Mouse (Mus musculus): ENCODE results near the gene Slc35g1. TPM values are rescaled to one million over a fixed set of nuclear protein-coding genes. Genes with fewer than 3 reads are reported as not detected.

The Slc35g1 gene
- polyA plus RNA-seq, 1 experiment: 2.3 TPM

DNA sequence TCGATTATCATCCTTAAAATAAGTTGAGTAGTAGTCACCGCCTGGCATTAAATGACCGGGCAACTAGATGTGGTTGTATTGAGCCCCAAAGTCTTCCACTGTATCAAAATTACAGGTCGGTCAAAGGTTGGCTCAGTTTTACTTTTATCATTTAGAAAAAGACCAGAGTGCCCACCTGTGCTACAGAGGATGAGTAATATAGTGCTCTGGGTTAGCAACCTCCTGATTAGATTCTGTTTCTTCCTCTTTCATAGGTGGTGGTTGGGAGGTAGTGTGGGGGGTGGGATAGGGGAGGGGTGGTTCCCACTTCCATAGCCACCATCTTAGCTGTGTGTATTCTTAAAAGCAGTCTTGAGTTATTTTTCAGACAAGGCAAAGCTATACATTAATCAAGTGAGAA, 7.9 kb upstream of the Slc35g1 start:
- WGBS: 90% methylated on average over 4 of the region's 4 CpGs
- H3K4me1 ChIP-seq (ENCODE audit: control insufficient read depth, insufficient read depth, low read length): no peaks in the 10 kb centered on the region
- no peak for DNase-seq
- H3K4me3 ChIP-seq (replicated peaks; ENCODE audit: extremely low read depth, low read depth, low read length): no peak overlapping the region
- TF ChIP-seq CTCF (IDR thresholded peaks at IDR 0.05; ENCODE audit: insufficient read depth, low read length): no peak
- TF ChIP-seq POLR2A (IDR thresholded peaks at IDR 0.05; ENCODE audit: borderline replicate concordance, extremely low read depth, low read depth, low read length): no peak

DNA sequence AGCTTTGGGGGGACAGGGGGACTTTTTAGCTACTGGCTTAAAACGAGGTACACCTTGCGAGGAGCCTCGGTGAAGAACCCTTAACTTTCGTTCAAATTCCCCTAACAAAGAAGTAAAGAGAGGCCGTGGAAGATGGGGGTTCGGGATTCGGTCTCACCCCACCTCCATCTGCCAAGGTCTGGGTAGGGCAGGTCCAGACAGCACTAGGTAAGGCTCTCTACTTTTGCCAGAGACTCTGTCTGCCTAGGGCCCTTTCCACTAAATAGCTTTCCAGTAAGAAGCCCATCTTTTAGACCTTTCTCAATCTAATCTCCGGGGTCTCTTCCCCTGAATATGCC, 822 bp downstream of the Slc35g1 start:
- DNase-seq: no peak
- 52% methylated on average over 8 of the region's 8 CpGs for WGBS
- TF ChIP-seq POLR2A (IDR thresholded peaks at IDR 0.05; ENCODE audit: borderline replicate concordance, extremely low read depth, low read depth, low read length): no peak
- no peak for TF ChIP-seq CTCF (IDR thresholded peaks at IDR 0.05; ENCODE audit: insufficient read depth, low read length)
- Histone ChIP-seq H3K4me3 (replicated peaks; ENCODE audit: extremely low read depth, low read depth, low read length) (no peak overlapping the region), H3K4me1 (ENCODE audit: control insufficient read depth, insufficient read depth, low read length) (peaks cover 3% of the 10 kb centered on the region)

DNA sequence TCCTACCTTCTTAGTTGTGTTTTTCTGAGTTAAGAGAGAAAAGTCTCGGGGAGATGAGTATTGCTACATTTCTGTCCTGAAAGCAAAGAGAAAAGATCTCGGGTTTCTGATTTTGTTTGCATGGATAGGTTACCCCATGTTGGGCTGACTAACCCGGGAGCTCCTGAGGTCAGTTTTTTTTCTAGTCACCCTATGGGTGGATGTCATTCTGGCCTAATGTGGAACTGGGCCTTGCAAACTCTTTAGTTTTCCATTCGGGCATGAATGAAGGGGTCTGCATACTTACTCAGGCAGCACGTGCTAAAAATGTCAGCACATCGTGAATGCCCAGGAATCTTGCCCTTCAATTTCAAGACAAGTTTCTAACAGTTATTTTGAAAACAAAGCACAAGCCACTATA, 1.2 kb downstream of the Slc35g1 start:
- DNase-seq: no peak
- peaks cover 3% of the 10 kb centered on the region for H3K4me1 ChIP-seq (ENCODE audit: control insufficient read depth, insufficient read depth, low read length)
- 66% methylated on average over 6 of the region's 6 CpGs for WGBS
- H3K4me3 ChIP-seq (replicated peaks; ENCODE audit: extremely low read depth, low read depth, low read length): no peak overlapping the region
- TF ChIP-seq CTCF (IDR thresholded peaks at IDR 0.05; ENCODE audit: insufficient read depth, low read length): no peak
- no peak for TF ChIP-seq POLR2A (IDR thresholded peaks at IDR 0.05; ENCODE audit: borderline replicate concordance, extremely low read depth, low read depth, low read length)

DNA sequence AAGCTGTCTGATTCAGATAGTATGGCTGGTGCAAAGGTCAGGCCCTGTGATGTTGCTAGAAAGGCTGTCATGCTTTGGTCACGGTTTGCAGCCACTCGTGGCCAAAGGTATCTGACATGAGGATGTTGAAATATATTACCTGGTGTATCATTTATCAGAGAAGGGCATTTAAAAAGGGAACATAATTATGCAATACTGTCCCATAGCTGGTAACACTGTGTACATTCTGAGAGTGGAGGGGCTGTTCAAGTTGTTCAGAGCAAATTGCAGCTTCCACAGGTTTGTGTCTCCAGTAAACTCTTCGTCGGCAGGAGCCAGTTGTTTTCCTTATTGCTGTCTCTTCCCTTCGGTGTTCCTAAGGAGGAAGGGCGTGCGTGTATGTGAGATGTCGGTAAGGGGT, 3.2 kb downstream of the Slc35g1 start:
- H3K4me3 ChIP-seq (replicated peaks; ENCODE audit: extremely low read depth, low read depth, low read length): no peak overlapping the region
- peaks cover 3% of the 10 kb centered on the region for H3K4me1 ChIP-seq (ENCODE audit: control insufficient read depth, insufficient read depth, low read length)
- no peak for DNase-seq
- WGBS: 75% methylated on average over 8 of the region's 8 CpGs
- no peak for TF ChIP-seq CTCF (IDR thresholded peaks at IDR 0.05; ENCODE audit: insufficient read depth, low read length)
- no peak for TF ChIP-seq POLR2A (IDR thresholded peaks at IDR 0.05; ENCODE audit: borderline replicate concordance, extremely low read depth, low read depth, low read length)

DNA sequence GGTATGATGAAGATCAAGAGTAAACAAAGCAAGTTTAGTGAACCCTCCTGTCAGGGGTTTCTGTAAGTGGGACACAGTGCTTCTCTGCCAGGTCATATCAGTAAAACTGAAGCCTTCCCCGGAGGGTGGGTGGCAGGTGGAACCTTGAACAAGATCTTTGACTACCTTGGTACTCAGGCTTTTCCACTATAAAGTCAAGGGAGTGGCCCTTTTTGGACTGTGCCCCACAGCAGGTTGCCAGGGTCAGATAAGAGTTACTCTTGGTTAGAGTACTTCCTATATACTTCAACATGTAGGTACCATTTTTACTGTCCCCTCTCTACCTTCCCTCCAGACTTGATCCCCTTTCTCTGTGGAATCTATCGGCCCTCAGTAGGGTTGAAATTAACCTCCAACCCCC, 5.1 kb downstream of the Slc35g1 start:
- DNase-seq: no peak
- 56% methylated on average over 2 of the region's 2 CpGs for WGBS
- TF ChIP-seq CTCF (IDR thresholded peaks at IDR 0.05; ENCODE audit: insufficient read depth, low read length) (no peak), POLR2A (IDR thresholded peaks at IDR 0.05; ENCODE audit: borderline replicate concordance, extremely low read depth, low read depth, low read length) (no peak)

DNA sequence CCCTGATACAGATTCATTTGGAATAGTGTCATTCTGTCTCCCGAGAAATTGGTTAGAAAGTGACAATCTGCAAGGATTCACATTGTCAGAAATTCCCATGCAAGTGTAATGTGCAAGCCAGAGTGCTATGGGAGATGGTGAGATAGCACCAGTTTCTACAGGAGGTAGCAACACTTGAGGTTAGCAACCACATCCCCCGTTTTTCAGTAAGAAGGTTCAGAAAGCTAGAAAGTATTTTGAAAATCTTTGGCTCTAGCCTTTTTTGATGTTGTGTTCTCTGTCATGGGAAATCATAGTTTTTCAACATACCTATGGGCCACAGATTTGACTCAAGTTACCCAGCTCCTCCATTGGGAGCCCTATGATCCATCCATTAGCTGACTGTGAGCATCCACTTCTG, 5.6 kb downstream of the Slc35g1 start:
- Histone ChIP-seq H3K4me3 (replicated peaks; ENCODE audit: extremely low read depth, low read depth, low read length) (no peak overlapping the region), H3K4me1 (ENCODE audit: control insufficient read depth, insufficient read depth, low read length) (no peaks in the 10 kb centered on the region)
- DNase-seq: no peak
- WGBS: 83% methylated on average over 2 of the region's 2 CpGs
- no peak for TF ChIP-seq POLR2A (IDR thresholded peaks at IDR 0.05; ENCODE audit: borderline replicate concordance, extremely low read depth, low read depth, low read length)
- no peak for TF ChIP-seq CTCF (IDR thresholded peaks at IDR 0.05; ENCODE audit: insufficient read depth, low read length)

More for the DNA sequence above, 5.1 kb downstream of the Slc35g1 start:
- H3K4me3 ChIP-seq (replicated peaks; ENCODE audit: extremely low read depth, low read depth, low read length): no peak overlapping the region
- H3K4me1 ChIP-seq (ENCODE audit: control insufficient read depth, insufficient read depth, low read length): no peaks in the 10 kb centered on the region

DNA sequence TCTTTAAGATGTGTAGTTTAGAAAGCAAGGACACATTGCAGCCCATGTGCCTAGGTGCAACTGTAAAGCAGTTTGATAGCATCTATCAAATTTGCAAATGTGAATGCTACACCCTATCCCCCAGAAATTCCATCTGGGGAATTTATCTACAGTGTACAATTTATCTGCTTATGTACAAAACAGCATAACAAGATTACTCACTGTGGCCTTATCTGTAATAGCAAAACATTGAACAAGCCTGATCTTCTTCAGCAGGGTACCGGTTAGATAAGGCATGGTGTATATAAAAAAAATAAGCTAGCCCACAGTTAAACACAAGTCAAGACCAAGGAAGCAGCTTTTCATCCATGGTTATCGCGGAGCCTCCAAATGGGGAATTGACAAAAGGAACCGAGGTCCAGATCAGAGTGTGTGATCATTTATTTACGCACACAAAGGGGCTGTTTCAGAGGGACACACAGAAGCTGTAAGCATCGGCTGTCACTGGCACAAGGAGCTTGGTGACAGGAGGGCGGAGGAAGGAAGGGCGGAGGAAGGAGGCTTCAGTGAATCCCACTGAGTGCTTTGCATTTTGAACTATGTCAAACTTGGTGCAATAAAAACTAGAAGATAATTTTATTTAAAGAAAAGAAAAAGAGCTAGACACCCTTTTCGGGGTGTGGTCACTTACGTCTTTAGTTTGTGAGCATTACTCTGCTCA, 14.7 kb downstream of the Slc35g1 start:
- TF ChIP-seq POLR2A (IDR thresholded peaks at IDR 0.05; ENCODE audit: borderline replicate concordance, extremely low read depth, low read depth, low read length) (no peak), CTCF (IDR thresholded peaks at IDR 0.05; ENCODE audit: insufficient read depth, low read length) (no peak)
- 84% methylated on average over 10 of the region's 10 CpGs for WGBS
- H3K4me1 ChIP-seq (ENCODE audit: control insufficient read depth, insufficient read depth, low read length): no peaks in the 10 kb centered on the region
- H3K4me3 ChIP-seq (replicated peaks; ENCODE audit: extremely low read depth, low read depth, low read length): no peak overlapping the region
- DNase-seq: no peak

DNA sequence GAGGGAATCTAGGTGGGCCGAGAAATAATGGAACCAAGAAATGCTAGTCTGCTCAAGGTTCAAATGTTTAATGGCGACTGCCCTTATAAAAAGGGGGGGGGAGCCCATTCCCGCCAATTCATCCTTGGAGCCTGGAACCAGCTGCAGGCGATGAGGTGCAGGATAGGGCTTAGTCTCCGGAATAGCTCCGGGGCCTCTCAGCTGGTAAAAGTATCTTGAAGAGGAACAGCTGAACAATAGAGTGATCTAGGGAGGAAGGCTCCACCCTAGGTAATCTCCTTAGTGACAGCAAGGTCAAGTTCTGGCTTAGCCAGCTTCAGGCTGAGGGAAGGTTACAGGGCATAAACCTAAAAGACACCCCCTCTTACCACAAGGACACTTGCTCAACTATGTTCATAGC, 18.1 kb downstream of the Slc35g1 start:
- WGBS: 83% methylated on average over 6 of the region's 6 CpGs
- no peak for DNase-seq
- TF ChIP-seq CTCF (IDR thresholded peaks at IDR 0.05; ENCODE audit: insufficient read depth, low read length) (no peak), POLR2A (IDR thresholded peaks at IDR 0.05; ENCODE audit: borderline replicate concordance, extremely low read depth, low read depth, low read length) (no peak)
- Histone ChIP-seq H3K4me3 (replicated peaks; ENCODE audit: extremely low read depth, low read depth, low read length) (no peak overlapping the region), H3K4me1 (ENCODE audit: control insufficient read depth, insufficient read depth, low read length) (no peaks in the 10 kb centered on the region)

DNA sequence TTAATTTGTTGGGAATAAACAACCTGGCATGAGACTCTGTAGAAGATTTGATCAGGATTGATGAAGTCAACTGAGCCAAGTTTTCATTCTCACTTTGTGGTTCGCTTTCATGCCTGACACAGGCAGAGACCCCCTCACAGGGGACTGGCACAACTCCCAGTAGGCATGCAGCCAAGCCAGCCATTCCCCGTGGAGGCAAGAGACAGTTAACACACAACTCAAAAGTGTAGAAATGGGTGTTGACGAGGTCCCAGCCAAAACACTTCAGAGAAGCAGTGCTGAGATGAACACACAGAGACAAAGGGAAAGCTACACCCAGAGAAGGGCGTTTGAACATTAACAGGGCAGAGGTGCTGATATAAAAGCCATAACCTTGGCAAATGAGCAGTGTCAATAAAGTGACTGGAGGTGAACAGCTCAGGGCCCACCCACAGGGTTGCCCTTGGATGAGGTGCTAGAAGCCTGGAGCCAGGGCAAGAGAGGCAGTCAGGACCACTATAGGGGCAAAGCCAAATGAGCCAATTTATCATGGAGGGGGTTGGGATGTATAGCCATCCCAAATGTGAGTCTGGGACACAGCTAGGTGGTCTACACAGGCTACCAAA, 23.1 kb downstream of the Slc35g1 start:
- Histone ChIP-seq H3K4me3 (replicated peaks; ENCODE audit: extremely low read depth, low read depth, low read length) (no peak overlapping the region), H3K4me1 (ENCODE audit: control insufficient read depth, insufficient read depth, low read length) (no peaks in the 10 kb centered on the region)
- WGBS: 41% methylated on average over 4 of the region's 4 CpGs
- DNase-seq: no peak
- TF ChIP-seq CTCF (IDR thresholded peaks at IDR 0.05; ENCODE audit: insufficient read depth, low read length): no peak
- no peak for TF ChIP-seq POLR2A (IDR thresholded peaks at IDR 0.05; ENCODE audit: borderline replicate concordance, extremely low read depth, low read depth, low read length)

DNA sequence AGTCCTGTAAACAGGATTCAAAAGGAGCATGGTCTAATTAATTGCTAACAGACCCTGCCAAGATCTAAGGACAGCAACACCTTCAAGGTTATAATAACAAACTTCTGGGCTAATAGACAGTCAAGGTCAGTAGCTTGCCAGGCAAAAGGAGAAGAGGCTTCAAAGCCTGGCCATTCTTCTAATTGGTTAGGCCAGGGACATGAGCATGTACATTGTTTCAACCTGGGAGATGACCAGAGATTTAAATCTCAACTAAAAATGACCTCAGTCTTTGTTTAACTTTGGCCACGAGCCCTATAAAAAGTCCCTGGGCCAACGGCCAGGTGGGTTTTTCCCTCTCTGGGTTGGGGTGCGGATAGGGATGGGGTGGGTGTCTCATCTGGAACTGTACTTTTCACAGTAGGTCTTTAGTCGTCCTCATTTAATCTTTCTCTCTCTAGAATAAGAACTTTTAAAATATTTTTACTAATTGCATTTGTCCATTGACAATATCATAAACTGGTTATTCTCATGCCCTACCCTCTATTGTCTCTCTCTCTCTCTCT, 25.0 kb downstream of the Slc35g1 start:
- no peak for DNase-seq
- Histone ChIP-seq H3K4me1 (ENCODE audit: control insufficient read depth, insufficient read depth, low read length) (no peaks in the 10 kb centered on the region), H3K4me3 (replicated peaks; ENCODE audit: extremely low read depth, low read depth, low read length) (no peak overlapping the region)
- WGBS: 46% methylated on average over 4 of the region's 4 CpGs
- no peak for TF ChIP-seq POLR2A (IDR thresholded peaks at IDR 0.05; ENCODE audit: borderline replicate concordance, extremely low read depth, low read depth, low read length)
- no peak for TF ChIP-seq CTCF (IDR thresholded peaks at IDR 0.05; ENCODE audit: insufficient read depth, low read length)
